Mouse (Mus musculus): ENCODE data around the gene Arhgef28. TPM values are rescaled to one million over a fixed set of nuclear protein-coding genes. Genes with fewer than 3 reads are reported as not detected.
"Not testable (repeated sequence)": the region's sequence is repeated elsewhere in the genome, so short reads cannot be mapped to it uniquely, and the experiment has no call there.

Gene Arhgef28
- polyA plus RNA-seq, 1 experiment: 13.9 TPM

DNA sequence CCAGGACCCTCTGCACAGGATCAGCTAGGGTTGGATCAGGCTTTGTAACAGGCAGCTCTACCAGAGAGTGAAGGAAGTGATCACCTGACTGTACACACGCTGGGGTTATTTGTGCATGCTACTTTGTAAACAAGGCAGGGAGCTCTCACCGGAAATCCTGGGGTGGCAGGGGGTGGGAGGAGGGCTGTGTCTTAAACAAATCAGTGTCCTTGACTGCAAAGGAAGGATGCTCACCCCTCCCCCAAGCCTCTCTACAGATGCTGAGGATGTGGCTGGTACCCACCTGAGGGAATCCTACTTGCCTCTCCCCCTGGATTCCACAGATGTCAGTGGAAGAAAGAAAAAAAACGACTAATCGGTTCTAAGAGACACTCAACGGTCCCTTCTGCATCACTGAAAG lies 176.2 kb downstream of the Arhgef28 start:
- Histone ChIP-seq H3K4me1 (ENCODE audit: control insufficient read depth, insufficient read depth, low read length) (no peaks in the 10 kb centered on the region), H3K4me3 (ENCODE audit: insufficient read depth, low read length) (no peak overlapping the region), H3K27ac (ENCODE audit: insufficient read depth, low read length) (no peak overlapping the region)
- no peak for TF ChIP-seq CTCF (IDR thresholded peaks at IDR 0.05; ENCODE audit: extremely low read depth, insufficient read depth, low read length)
- no peak for TF ChIP-seq POLR2A (IDR thresholded peaks at IDR 0.05; ENCODE audit: extremely low read depth, insufficient read depth, low read length)

- TF ChIP-seq POLR2A (IDR thresholded peaks at IDR 0.05; ENCODE audit: extremely low read depth, insufficient read depth, low read length) (no peak), CTCF (IDR thresholded peaks at IDR 0.05; ENCODE audit: extremely low read depth, insufficient read depth, low read length) (no peak)
- Histone ChIP-seq H3K4me1 (ENCODE audit: control insufficient read depth, insufficient read depth, low read length) (no peaks in the 10 kb centered on the region), H3K4me3 (ENCODE audit: insufficient read depth, low read length) (no peak overlapping the region), H3K27ac (ENCODE audit: insufficient read depth, low read length) (no peak overlapping the region)
These were observed 177.5 kb downstream of the Arhgef28 start for GRCm38 (mm10) chr13:98028711-98029250.

DNA sequence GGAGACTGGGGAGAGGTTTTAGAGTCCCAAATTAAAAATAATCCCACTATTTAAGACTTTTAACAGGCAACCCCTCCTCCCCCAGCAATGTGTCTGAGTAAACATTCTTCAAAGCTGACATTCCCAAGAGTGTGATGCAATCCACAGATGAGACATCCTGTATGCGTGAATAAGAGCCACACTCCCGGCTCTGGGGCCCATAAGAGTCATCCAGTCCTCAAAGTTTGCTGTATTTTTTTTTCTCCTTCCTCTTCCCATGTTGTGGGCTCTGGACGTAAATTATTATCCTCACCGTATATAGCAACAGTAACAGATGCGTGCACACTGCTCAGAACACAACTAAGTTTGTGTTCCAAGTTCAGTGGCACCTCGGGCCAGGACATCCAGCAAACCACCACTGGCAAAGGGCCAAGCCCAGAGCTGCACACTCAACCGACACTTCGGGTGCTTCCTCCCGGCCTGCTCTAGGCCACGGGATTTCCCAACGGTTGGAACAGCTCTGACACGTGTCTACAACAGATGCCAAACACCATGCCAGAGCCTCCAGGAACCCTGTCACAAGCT lies 178.5 kb downstream of the Arhgef28 start:
- TF ChIP-seq POLR2A (IDR thresholded peaks at IDR 0.05; ENCODE audit: extremely low read depth, insufficient read depth, low read length) (no peak), CTCF (IDR thresholded peaks at IDR 0.05; ENCODE audit: extremely low read depth, insufficient read depth, low read length) (no peak)
- H3K4me1 ChIP-seq (ENCODE audit: control insufficient read depth, insufficient read depth, low read length): no peaks in the 10 kb centered on the region
- H3K27ac ChIP-seq (ENCODE audit: insufficient read depth, low read length): no peak overlapping the region
- H3K4me3 ChIP-seq (ENCODE audit: insufficient read depth, low read length): no peak overlapping the region

DNA sequence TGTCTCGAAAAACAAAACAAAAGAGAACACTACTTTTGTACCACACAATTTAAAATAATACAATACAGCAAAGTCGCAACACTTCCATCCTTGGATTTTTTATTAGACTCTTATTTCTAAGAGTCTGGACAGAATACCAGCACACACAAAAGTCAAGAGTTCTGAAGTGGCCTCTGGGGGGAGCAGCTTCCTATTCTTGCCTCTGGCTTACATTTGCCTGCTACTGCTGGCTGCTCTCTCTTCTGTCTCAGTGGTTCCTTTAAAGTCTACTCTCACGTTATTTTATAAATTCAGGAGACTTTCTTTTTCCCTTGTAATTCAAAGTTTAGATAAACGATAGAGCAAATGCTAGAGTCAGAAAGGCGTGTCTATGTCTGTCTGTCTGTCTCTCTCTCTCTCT lies 179.1 kb downstream of the Arhgef28 start:
- H3K4me3 ChIP-seq (ENCODE audit: insufficient read depth, low read length): no peak overlapping the region
- no peaks in the 10 kb centered on the region for H3K4me1 ChIP-seq (ENCODE audit: control insufficient read depth, insufficient read depth, low read length)
- no peak overlapping the region for H3K27ac ChIP-seq (ENCODE audit: insufficient read depth, low read length)
- no peak for TF ChIP-seq POLR2A (IDR thresholded peaks at IDR 0.05; ENCODE audit: extremely low read depth, insufficient read depth, low read length)
- TF ChIP-seq CTCF (IDR thresholded peaks at IDR 0.05; ENCODE audit: extremely low read depth, insufficient read depth, low read length): peak; percentile 28; the same call in 1 of the 2 replicates

GRCm38 (mm10) chr13:98025706-98026504 lies 180.3 kb downstream of the Arhgef28 start:
- H3K4me1 ChIP-seq (ENCODE audit: control insufficient read depth, insufficient read depth, low read length): no peaks in the 10 kb centered on the region
- no peak overlapping the region for H3K4me3 ChIP-seq (ENCODE audit: insufficient read depth, low read length)
- no peak overlapping the region for H3K27ac ChIP-seq (ENCODE audit: insufficient read depth, low read length)
- TF ChIP-seq CTCF (IDR thresholded peaks at IDR 0.05; ENCODE audit: extremely low read depth, insufficient read depth, low read length) (no peak), POLR2A (IDR thresholded peaks at IDR 0.05; ENCODE audit: extremely low read depth, insufficient read depth, low read length) (no peak)

DNA sequence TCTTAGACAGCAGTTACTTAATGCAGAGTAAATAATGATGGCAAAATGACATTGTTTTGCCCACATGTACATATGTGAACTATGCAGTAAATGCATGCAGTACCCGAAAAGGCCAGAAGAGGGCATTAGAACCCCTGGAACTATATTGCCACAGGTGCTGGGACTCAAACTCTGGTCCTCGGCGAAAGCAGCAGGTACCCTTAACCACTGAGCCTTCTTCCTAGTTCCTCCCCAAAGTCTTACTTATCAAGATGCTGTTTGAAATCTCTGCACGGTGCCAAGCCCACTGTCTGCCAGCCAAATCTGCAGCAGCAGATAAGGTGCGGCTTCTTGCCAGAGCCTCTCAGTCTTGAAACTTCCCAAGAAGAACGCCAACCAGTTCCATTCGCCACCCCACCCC lies 181.1 kb downstream of the Arhgef28 start:
- H3K4me1 ChIP-seq (ENCODE audit: control insufficient read depth, insufficient read depth, low read length): no peaks in the 10 kb centered on the region
- no peak for TF ChIP-seq POLR2A (IDR thresholded peaks at IDR 0.05; ENCODE audit: extremely low read depth, insufficient read depth, low read length)
- TF ChIP-seq CTCF (IDR thresholded peaks at IDR 0.05; ENCODE audit: extremely low read depth, insufficient read depth, low read length): peak; percentile 36; the same call in 1 of the 2 replicates
- H3K4me3 ChIP-seq (ENCODE audit: insufficient read depth, low read length): no peak overlapping the region
- H3K27ac ChIP-seq (ENCODE audit: insufficient read depth, low read length): no peak overlapping the region

DNA sequence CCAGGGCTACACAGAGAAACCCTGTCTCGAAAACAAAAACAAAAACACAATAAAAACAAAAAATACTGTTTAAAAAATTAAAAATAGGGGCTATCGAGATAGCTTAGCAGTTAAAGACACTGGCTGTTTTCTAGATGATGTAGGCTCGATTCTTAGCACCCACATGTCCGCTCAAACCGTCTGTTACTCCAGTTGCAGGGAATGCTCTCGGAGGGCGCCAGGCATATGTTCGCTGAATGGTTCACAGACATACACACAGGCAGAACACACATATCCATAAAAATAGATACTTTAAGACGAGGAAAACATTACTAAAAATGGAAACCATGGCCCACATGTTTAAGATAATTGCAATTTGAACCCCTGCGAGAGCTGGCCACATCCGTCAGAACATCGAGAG lies 181.6 kb downstream of the Arhgef28 start:
- no peaks in the 10 kb centered on the region for H3K4me1 ChIP-seq (ENCODE audit: control insufficient read depth, insufficient read depth, low read length)
- no peak for TF ChIP-seq POLR2A (IDR thresholded peaks at IDR 0.05; ENCODE audit: extremely low read depth, insufficient read depth, low read length)
- no peak for TF ChIP-seq CTCF (IDR thresholded peaks at IDR 0.05; ENCODE audit: extremely low read depth, insufficient read depth, low read length)
- H3K4me3 ChIP-seq (ENCODE audit: insufficient read depth, low read length): no peak overlapping the region
- no peak overlapping the region for H3K27ac ChIP-seq (ENCODE audit: insufficient read depth, low read length)

GRCm38 (mm10) chr13:98021906-98022305 lies 184.3 kb downstream of the Arhgef28 start:
- no peak for TF ChIP-seq CTCF (IDR thresholded peaks at IDR 0.05; ENCODE audit: extremely low read depth, insufficient read depth, low read length)
- no peak for TF ChIP-seq POLR2A (IDR thresholded peaks at IDR 0.05; ENCODE audit: extremely low read depth, insufficient read depth, low read length)
- Histone ChIP-seq H3K27ac (ENCODE audit: insufficient read depth, low read length) (no peak overlapping the region), H3K4me1 (ENCODE audit: control insufficient read depth, insufficient read depth, low read length) (no peaks in the 10 kb centered on the region), H3K4me3 (ENCODE audit: insufficient read depth, low read length) (no peak overlapping the region)

- not testable (repeated sequence) for H3K27ac ChIP-seq (ENCODE audit: insufficient read depth, low read length); H3K4me3 ChIP-seq (ENCODE audit: insufficient read depth, low read length); H3K4me1 ChIP-seq (ENCODE audit: control insufficient read depth, insufficient read depth, low read length)
These were observed 187.4 kb downstream of the Arhgef28 start for GRCm38 (mm10) chr13:98018837-98019236.
